Mouse (Mus musculus) midbrain, embryonic 14.5 days (tissue): ENCODE results near the gene Prkcsh. TPM values are rescaled to one million over a fixed set of nuclear protein-coding genes. Genes with fewer than 3 reads are reported as not detected.

Source experiments
- ATAC-seq: fragments of 200-750 bp; cut with Nextera tagmentation; 2 replicates; pipeline ENCODE4 v1.8.0; 2017; ENCODE audit warnings: moderate number of reproducible peaks, moderate library complexity; ENCODE audit not compliant: low FRiP score, low TSS enrichment
- DNase-seq: peaks from one replicate; pipeline ENCODE4 v3.0.0-alpha.2; 2015
- H3K27ac ChIP-seq: fragments of 300-500 bp; sonication (generic); replicated peaks from 2 replicates; pipeline ENCODE4 v1.5.1; 2014; ENCODE audit warnings: mild to moderate bottlenecking, low read depth, low read length, moderate library complexity
- H3K27me3 ChIP-seq: fragments of 300-500 bp; sonication (generic); 2 replicates; pipeline ENCODE4 v1.6.1; 2014; ENCODE audit warnings: low read length, control low read depth, mixed read lengths; ENCODE audit not compliant: control insufficient read depth, insufficient read depth
- H3K36me3 ChIP-seq: fragments of 300-500 bp; sonication (generic); 2 replicates; pipeline ENCODE4 v1.6.1; 2014; ENCODE audit warnings: low read length, control low read depth; ENCODE audit not compliant: control insufficient read depth, insufficient read depth
- H3K4me1 ChIP-seq: fragments of 300-500 bp; sonication (generic); 2 replicates; pipeline ENCODE4 v1.6.1; 2014; ENCODE audit warnings: mild to moderate bottlenecking, antibody characterized with exemption, low read length, control low read depth; ENCODE audit not compliant: control insufficient read depth, insufficient read depth
- H3K4me2 ChIP-seq: fragments of 300-500 bp; sonication (generic); 2 replicates; pipeline ENCODE4 v1.6.1; 2014; ENCODE audit warnings: mild to moderate bottlenecking, low read length, moderate library complexity
- H3K4me3 ChIP-seq: fragments of 300-500 bp; sonication (generic); replicated peaks from 2 replicates; pipeline ENCODE4 v1.5.1; 2014; ENCODE audit warnings: low read depth, low read length
- H3K9ac ChIP-seq: fragments of 300-500 bp; sonication (generic); replicated peaks from 2 replicates; pipeline ENCODE4 v1.6.1; 2014; ENCODE audit warnings: mild to moderate bottlenecking, low read length, moderate library complexity
- H3K9me3 ChIP-seq: fragments of 300-500 bp; sonication (generic); 2 replicates; pipeline ENCODE4 v1.6.1; 2016; ENCODE audit warnings: low read length, control low read depth, mixed read lengths; ENCODE audit not compliant: control insufficient read depth
- WGBS: fragments of 180-500 bp; shearing (Covaris S2); extraction: QIAGEN DNeasy Blood & Tissue Kit; methylation state at CpG from one replicate; pipeline ENCODE4 v1.1.7; 2014; 5-methylcytosine and 5-hydroxymethylcytosine counted together
- polyA plus RNA-seq: library from polyadenylated mRNA; unstranded; fragments of >200 nt; fragmentation: Nextera tagmentation; extraction: Ambion mirVana; gene quantifications from 2 replicates; pipeline ENCODE4 v1.2.1, GENCODE M21; 2014

Prkcsh gene
- polyA plus RNA-seq = 70.6 and 73.2 TPM in 2 replicates

- H3K27me3 ChIP-seq = no peaks in the 10 kb centered on the region
- no peaks in the 10 kb centered on the region for H3K9me3 ChIP-seq
- H3K9ac ChIP-seq = peak within 1 kb of the TSS; percentile 64
- peak; percentile 99 for ATAC-seq
- H3K4me1 ChIP-seq = peaks cover 18% of the 10 kb centered on the region
- peaks cover 34% of the 10 kb centered on the region for H3K36me3 ChIP-seq
- H3K4me2 ChIP-seq = peak within 1 kb of the TSS; percentile 92
- peak within 1 kb of the TSS; percentile 65 for H3K4me3 ChIP-seq
- DNase-seq = peak; percentile 100
- H3K27ac ChIP-seq = peak within 1 kb of the TSS; percentile 71
- 4% methylated on average over 57 of the region's 57 CpGs for WGBS
Observed at GRCm38 (mm10) chr9:22002194-22003162, at the start of gene Prkcsh, which contains the start of gene Ccdc151. Gene Prkcsh, plus strand, starts transcription at chr9:22002806. Gene Ccdc151, minus strand, starts transcription at chr9:22002634.

GRCm38 (mm10) chr9:21953600-21953999 lies 49.0 kb upstream of the Prkcsh start:
- Histone ChIP-seq H3K4me2 (peak overlapping the region; percentile 10; the same call in 1 of the 2 replicates), H3K4me3 (no peak overlapping the region), H3K9me3 (no peaks in the 10 kb centered on the region), H3K4me1 (peaks cover 17% of the 10 kb centered on the region; the same call in 1 of the 2 replicates), H3K9ac (no peak overlapping the region), H3K27ac (peak overlapping the region; percentile 75), H3K27me3 (no peaks in the 10 kb centered on the region), H3K36me3 (no peaks in the 10 kb centered on the region)
- WGBS = 1% methylated on average over 3 of the region's 3 CpGs
- DNase-seq = peak; percentile 87
- no peak for ATAC-seq

- DNase-seq = no peak
- Histone ChIP-seq H3K9ac (no peak overlapping the region), H3K36me3 (no peaks in the 10 kb centered on the region), H3K4me1 (peaks cover 17% of the 10 kb centered on the region; the same call in 1 of the 2 replicates), H3K27ac (no peak overlapping the region), H3K4me3 (peak overlapping the region; percentile 64; the same call in 1 of the 2 replicates), H3K27me3 (peaks cover 4% of the 10 kb centered on the region), H3K9me3 (no peaks in the 10 kb centered on the region), H3K4me2 (peak overlapping the region; percentile 68; the same call in 1 of the 2 replicates)
- WGBS = 76% methylated on average over 3 of the region's 3 CpGs
- no peak for ATAC-seq
Observed at GRCm38 (mm10) chr9:21954635-21955034, 48.0 kb upstream of the Prkcsh start.

DNA sequence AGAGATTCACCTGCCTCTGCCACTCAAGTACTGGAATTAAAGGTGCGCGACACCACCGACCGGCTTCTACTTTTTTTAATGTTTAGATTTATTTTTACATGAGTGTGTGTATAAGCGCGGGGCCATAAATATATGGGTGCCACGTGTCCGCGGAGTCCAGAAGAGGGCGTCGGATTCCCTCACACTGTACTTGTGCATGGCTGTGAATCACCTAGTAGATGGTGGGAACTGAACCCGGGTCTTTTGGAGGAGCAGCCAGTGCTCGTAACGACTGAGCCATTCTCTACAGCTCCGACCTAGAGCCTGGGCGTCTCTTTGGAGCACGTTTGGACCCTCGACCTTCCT lies 47.4 kb upstream of the Prkcsh start:
- DNase-seq = no peak
- no peaks in the 10 kb centered on the region for H3K36me3 ChIP-seq
- peak overlapping the region; percentile 37; the same call in 1 of the 2 replicates for H3K9ac ChIP-seq
- no peaks in the 10 kb centered on the region for H3K9me3 ChIP-seq
- H3K27ac ChIP-seq = peak overlapping the region; percentile 94
- peaks cover 10% of the 10 kb centered on the region for H3K27me3 ChIP-seq
- peaks cover 17% of the 10 kb centered on the region; the same call in 1 of the 2 replicates for H3K4me1 ChIP-seq
- WGBS = 3% methylated on average over 18 of the region's 18 CpGs
- H3K4me3 ChIP-seq = peak overlapping the region; percentile 64
- peak overlapping the region; percentile 68 for H3K4me2 ChIP-seq
- peak; percentile 52 for ATAC-seq

DNA sequence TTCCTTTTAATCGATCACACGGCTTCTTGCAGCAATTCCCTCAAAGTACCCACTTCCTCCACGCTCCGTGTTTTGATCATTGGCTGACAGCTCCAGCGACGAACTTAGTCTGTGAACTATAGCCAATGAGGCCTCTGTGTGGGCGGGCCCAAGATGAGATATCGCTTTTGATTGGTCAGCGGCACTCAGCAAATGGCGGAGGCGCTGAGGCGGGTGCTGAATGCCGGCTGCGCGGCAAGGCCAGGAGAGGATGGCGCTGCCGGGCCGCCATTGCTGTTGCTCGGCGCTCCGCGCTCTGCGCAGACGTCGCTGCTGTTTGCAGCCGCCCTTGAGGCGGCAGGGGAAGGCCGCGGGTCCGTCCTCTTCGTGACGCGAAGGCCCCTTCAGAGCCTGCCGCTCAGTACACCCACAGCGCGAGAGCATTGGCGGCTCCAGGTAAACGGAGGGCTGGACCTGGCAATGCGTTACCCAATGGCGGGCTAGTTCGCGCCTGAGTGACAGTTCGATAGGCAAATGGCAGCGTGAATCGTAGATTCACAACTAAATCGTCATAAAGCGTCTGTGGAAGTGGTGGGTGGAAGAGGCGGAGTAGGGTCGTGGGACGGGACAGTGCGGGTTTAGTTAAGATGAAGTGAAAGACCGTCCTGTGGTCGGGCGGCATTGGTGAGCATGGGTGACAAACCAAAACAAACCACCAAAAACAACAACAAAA lies 46.9 kb upstream of the Prkcsh start, which contains the start of gene Swsap1:
Gene Swsap1 (plus strand): TSS at position 186 of the 712 bp plus-strand sequence.
- DNase-seq = peak; percentile 98
- WGBS = under 1% methylated on average over 54 of the region's 54 CpGs
- peak within 1 kb of the TSS; percentile 68 for H3K9ac ChIP-seq
- H3K4me2 ChIP-seq = peak within 1 kb of the TSS; percentile 68
- H3K36me3 ChIP-seq = no peaks in the 10 kb centered on the region
- H3K9me3 ChIP-seq = no peaks in the 10 kb centered on the region
- H3K27ac ChIP-seq = peak within 1 kb of the TSS; percentile 94
- H3K27me3 ChIP-seq = peaks cover 15% of the 10 kb centered on the region
- peaks cover 17% of the 10 kb centered on the region; the same call in 1 of the 2 replicates for H3K4me1 ChIP-seq
- ATAC-seq = peak; percentile 97
- peak within 1 kb of the TSS; percentile 64 for H3K4me3 ChIP-seq

DNA sequence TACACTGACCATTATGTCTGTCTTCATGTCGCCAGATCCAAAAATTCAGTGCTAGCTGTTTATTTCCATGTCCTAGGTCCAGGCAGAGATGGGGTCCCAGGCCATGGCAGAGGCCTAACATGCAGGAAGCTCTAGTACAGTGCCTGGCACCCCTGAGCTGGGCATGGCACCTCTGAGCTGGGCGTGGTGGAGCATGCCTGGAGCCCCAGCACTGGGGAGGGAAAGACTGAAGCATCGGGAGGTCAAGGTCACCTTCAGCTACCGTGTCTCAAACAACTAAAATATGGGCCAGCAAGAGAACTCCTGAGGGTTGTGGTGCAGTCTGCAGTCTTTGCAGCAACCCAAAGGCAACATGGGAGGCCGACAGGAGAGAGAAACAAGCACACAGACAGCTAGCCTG lies 44.2 kb upstream of the Prkcsh start:
- peaks cover 32% of the 10 kb centered on the region for H3K4me1 ChIP-seq
- ATAC-seq (no peak), DNase-seq (no peak)
- H3K4me2 ChIP-seq = no peak overlapping the region
- H3K27ac ChIP-seq = no peak overlapping the region
- H3K9me3 ChIP-seq = no peaks in the 10 kb centered on the region
- 88% methylated on average over 5 of the region's 5 CpGs for WGBS
- no peak overlapping the region for H3K4me3 ChIP-seq
- H3K36me3 ChIP-seq = no peaks in the 10 kb centered on the region
- H3K9ac ChIP-seq = no peak overlapping the region
- peaks cover 41% of the 10 kb centered on the region for H3K27me3 ChIP-seq

DNA sequence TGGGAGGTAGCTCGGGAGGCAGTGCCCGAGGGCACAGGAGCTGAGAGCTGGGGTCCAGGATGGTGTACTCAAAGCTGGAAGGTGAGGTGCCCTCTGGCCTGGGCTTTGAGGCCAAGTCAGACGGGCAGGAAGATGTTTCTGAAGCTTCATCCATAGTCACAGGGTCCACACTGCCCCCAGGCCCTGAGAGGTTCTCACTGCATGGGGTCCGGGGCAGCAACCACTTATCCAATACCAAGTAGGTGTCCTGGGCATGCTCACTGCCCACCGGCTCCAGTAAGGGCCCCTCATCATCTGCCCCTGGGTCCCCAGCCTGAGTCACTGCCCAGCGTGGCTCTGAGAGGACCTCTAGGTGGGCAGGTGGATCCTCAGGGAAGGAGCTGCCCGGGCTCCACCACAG lies 43.4 kb upstream of the Prkcsh start:
- Histone ChIP-seq H3K36me3 (no peaks in the 10 kb centered on the region), H3K4me3 (no peak overlapping the region), H3K4me1 (peaks cover 25% of the 10 kb centered on the region), H3K27me3 (peaks cover 43% of the 10 kb centered on the region), H3K9ac (no peak overlapping the region), H3K27ac (no peak overlapping the region), H3K9me3 (no peaks in the 10 kb centered on the region), H3K4me2 (no peak overlapping the region)
- DNase-seq = no peak
- ATAC-seq = no peak
- WGBS = 90% methylated on average over 7 of the region's 7 CpGs

DNA sequence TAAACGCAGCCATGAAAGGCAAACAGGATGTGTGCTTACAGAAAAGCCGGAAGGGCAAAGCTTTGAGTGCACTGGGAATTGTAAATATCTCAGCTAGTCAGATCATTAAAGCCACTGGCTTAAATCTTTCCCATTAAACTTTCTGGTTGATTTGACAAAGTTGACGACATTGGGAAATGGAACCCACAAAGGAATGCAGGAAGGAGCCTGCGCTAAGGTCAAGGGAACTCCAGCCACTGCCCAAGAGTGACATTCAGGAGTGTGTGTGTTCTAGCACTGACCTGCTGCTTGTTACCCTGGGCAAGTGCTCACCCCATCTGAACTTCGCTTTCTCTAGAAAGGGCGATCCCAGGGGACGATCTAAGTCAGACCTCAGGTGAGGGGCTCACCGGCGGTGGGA lies 42.5 kb upstream of the Prkcsh start:
- H3K9me3 ChIP-seq = no peaks in the 10 kb centered on the region
- H3K9ac ChIP-seq = no peak overlapping the region
- H3K4me1 ChIP-seq = peaks cover 20% of the 10 kb centered on the region
- H3K4me2 ChIP-seq = no peak overlapping the region
- ATAC-seq = no peak
- H3K27ac ChIP-seq = no peak overlapping the region
- no peak overlapping the region for H3K4me3 ChIP-seq
- no peaks in the 10 kb centered on the region for H3K36me3 ChIP-seq
- no peak for DNase-seq
- WGBS = 61% methylated on average over 9 of the region's 9 CpGs
- peaks cover 43% of the 10 kb centered on the region for H3K27me3 ChIP-seq
